Mouse (Mus musculus) NIH3T3 (cell line): ENCODE measurements around the gene Mettl8.

Experiments used
- DNase-seq: peaks from one replicate; pipeline ENCODE4 v3.0.0-alpha.2; 2012; ENCODE audit warnings: low read depth

Mettl8 gene

GRCm38 (mm10) chr2:70989201-70990191, 65.9 kb downstream of the Mettl8 start:
- no peak for DNase-seq

- DNase-seq, result peak; percentile 24
These were observed 77.1 kb downstream of the Mettl8 start for GRCm38 (mm10) chr2:70978271-70978670.

GRCm38 (mm10) chr2:70974769-70975168, 80.6 kb downstream of the Mettl8 start:
- DNase-seq, result no peak

GRCm38 (mm10) chr2:70972795-70973518, 82.4 kb downstream of the Mettl8 start:
- no peak for DNase-seq

GRCm38 (mm10) chr2:70970158-70970741, 85.1 kb downstream of the Mettl8 start:
- no peak for DNase-seq

- no peak for DNase-seq
These were observed 87.1 kb downstream of the Mettl8 start for GRCm38 (mm10) chr2:70968305-70968704.

GRCm38 (mm10) chr2:70967216-70967615, 88.2 kb downstream of the Mettl8 start:
- no peak for DNase-seq

GRCm38 (mm10) chr2:70964809-70965208, 90.6 kb downstream of the Mettl8 start:
- no peak for DNase-seq

GRCm38 (mm10) chr2:70962921-70963320, 92.5 kb downstream of the Mettl8 start:
- peak; percentile 5 for DNase-seq

- DNase-seq, result no peak
These were observed 94.1 kb downstream of the Mettl8 start for GRCm38 (mm10) chr2:70961086-70961941.

- DNase-seq, result no peak
These were observed 95.3 kb downstream of the Mettl8 start for GRCm38 (mm10) chr2:70960090-70960489.

- no peak for DNase-seq
These were observed 96.0 kb downstream of the Mettl8 start for GRCm38 (mm10) chr2:70959337-70959736.

- DNase-seq, result no peak
These were observed 96.8 kb downstream of the Mettl8 start for GRCm38 (mm10) chr2:70958536-70958935.

GRCm38 (mm10) chr2:70953616-70954015, 101.8 kb downstream of the Mettl8 start:
- DNase-seq, result no peak

GRCm38 (mm10) chr2:70951944-70952343, 103.4 kb downstream of the Mettl8 start:
- no peak for DNase-seq

GRCm38 (mm10) chr2:70944511-70945305, 110.7 kb downstream of the Mettl8 start:
- no peak for DNase-seq

- no peak for DNase-seq
These were observed 114.6 kb downstream of the Mettl8 start for GRCm38 (mm10) chr2:70940826-70941225.

GRCm38 (mm10) chr2:70938844-70939494, 116.4 kb downstream of the Mettl8 start:
- DNase-seq, result no peak

- no peak for DNase-seq
These were observed 120.6 kb downstream of the Mettl8 start for GRCm38 (mm10) chr2:70934772-70935171.

- DNase-seq, result peak; percentile 31
These were observed 121.9 kb downstream of the Mettl8 start for GRCm38 (mm10) chr2:70933516-70933915.
